ENCODE assay signal across 18 mouse cellular contexts in genomic region chr2:11548508-11548907, GRCm38 (mm10). TPM values are rescaled to one million over a fixed set of nuclear protein-coding genes. Genes with fewer than 3 reads are reported as not detected.
DNase-seq lines count a peak whose midpoint lies in the region; ATAC-seq and TF ChIP-seq lines count a peak whose summit lies in the region.
"Had no signal": no experiment of that assay in that cellular context is flagged by ENCODE, and none has a peak within 500 bp of the region (broad histone marks: within the 10 kb centered on the region; RNA-seq: fewer than 3 reads in every experiment).

No protein-coding gene starts in this region.

- no peak for ATAC-seq in heart, postnatal 0 days (ENCODE audit: insufficient read depth, low read depth)
- ATAC-seq in CD4-positive, CD25-positive, alpha-beta regulatory T cell, adult 4 months, result peak; percentile 36
- ATAC-seq in liver, postnatal 0 days, result no peak
- ATAC-seq: forebrain, embryonic 13.5 days had no signal

- no peak overlapping the region for H3K4me3 ChIP-seq in heart, postnatal 0 days (ENCODE audit: low read depth, low read length)
- H3K4me3 ChIP-seq in heart, embryonic 10.5 days, result no peak overlapping the region
- H3K4me3 ChIP-seq in liver, postnatal 0 days (ENCODE audit: low read depth, low read length), result no peak overlapping the region
- H3K4me3 ChIP-seq: embryonic facial prominence, embryonic 15.5 days; forebrain, embryonic 13.5 days; heart, embryonic 13.5 days; neural tube, embryonic 13.5 days had no signal

- peak overlapping the region; percentile 20; the same call in 1 of the 2 replicates for H3K27ac ChIP-seq in heart, postnatal 0 days (ENCODE audit: low read depth)
- H3K27ac ChIP-seq in heart, embryonic 10.5 days, result no peak overlapping the region
- peak overlapping the region; percentile 82 for H3K27ac ChIP-seq in liver, postnatal 0 days (ENCODE audit: low read depth)
- H3K27ac ChIP-seq: embryonic facial prominence, embryonic 15.5 days; forebrain, embryonic 13.5 days; heart, embryonic 13.5 days; neural tube, embryonic 13.5 days had no signal

- TF ChIP-seq CTCF in heart, postnatal 0 days (IDR thresholded peaks at IDR 0.05; ENCODE audit: low read depth), result no peak
- TF ChIP-seq CTCF in liver, postnatal 0 days (IDR thresholded peaks at IDR 0.05; ENCODE audit: low read depth), result no peak

- no peak for DNase-seq in heart, postnatal 0 days (ENCODE audit: low spot score)
- no peak for DNase-seq in heart, embryonic 10.5 days (ENCODE audit: low spot score)
- no peak for DNase-seq in liver, postnatal 0 days
- DNase-seq in thymus, postnatal 14 days, result peak; percentile 40
- no peak for DNase-seq in cerebellum, postnatal 36 days
- no peak for DNase-seq in urinary bladder, postnatal 25 days (ENCODE audit: low spot score)
- no peak for DNase-seq in layer of hippocampus, adult 8-10 months (ENCODE audit: low spot score in 2 of 2)
- DNase-seq: adrenal gland, postnatal 25 days; cerebellum, adult 9-10 months; embryo, embryonic 11 days; heart, postnatal 4 days; kidney, adult 2 months; kidney, postnatal 36 days had no signal

- WGBS in heart, postnatal 0 days, result 77% methylated on average over 10 of the region's 10 CpGs
- WGBS in heart, embryonic 10.5 days, result 82% methylated on average over 10 of the region's 10 CpGs
- whole genome bisulfite sequencing in liver, postnatal 0 days (ENCODE audit: insufficient replicate concordance), result 41% methylated on average over 10 of the region's 10 CpGs

- peaks cover 13% of the 10 kb centered on the region; the same call in 1 of the 2 replicates for H3K4me1 ChIP-seq in heart, postnatal 0 days (ENCODE audit: control insufficient read depth, insufficient read depth)
- peaks cover 29% of the 10 kb centered on the region for H3K4me1 ChIP-seq in heart, embryonic 10.5 days
- H3K4me1 ChIP-seq in liver, postnatal 0 days (ENCODE audit: insufficient read depth), result peaks cover 31% of the 10 kb centered on the region

- H3K36me3 ChIP-seq in heart, postnatal 0 days (replicated peaks; ENCODE audit: control insufficient read depth, insufficient read depth, low read length), result no peaks in the 10 kb centered on the region
- H3K36me3 ChIP-seq in heart, embryonic 10.5 days, result no peaks in the 10 kb centered on the region
- no peaks in the 10 kb centered on the region for H3K36me3 ChIP-seq in liver, postnatal 0 days (replicated peaks; ENCODE audit: insufficient read depth, low read length)
- H3K36me3 ChIP-seq: embryonic facial prominence, embryonic 15.5 days; heart, embryonic 13.5 days; neural tube, embryonic 13.5 days had no signal

- no peak overlapping the region for H3K4me2 ChIP-seq in heart, postnatal 0 days (ENCODE audit: low read depth, low read length)
- peak overlapping the region; percentile 50 for H3K4me2 ChIP-seq in liver, postnatal 0 days (ENCODE audit: low read depth, low read length)
- H3K4me2 ChIP-seq: embryonic facial prominence, embryonic 15.5 days; forebrain, embryonic 13.5 days; heart, embryonic 13.5 days; neural tube, embryonic 13.5 days had no signal

- no peaks in the 10 kb centered on the region for H3K9me3 ChIP-seq in heart, postnatal 0 days (replicated peaks; ENCODE audit: control insufficient read depth, low read length)
- H3K9me3 ChIP-seq in heart, embryonic 10.5 days, result no peaks in the 10 kb centered on the region
- H3K9me3 ChIP-seq in liver, postnatal 0 days (ENCODE audit: low read length), result no peaks in the 10 kb centered on the region
- H3K9me3 ChIP-seq: embryonic facial prominence, embryonic 15.5 days; forebrain, embryonic 13.5 days; heart, embryonic 13.5 days; neural tube, embryonic 13.5 days had no signal

- TF ChIP-seq EP300 in heart, postnatal 0 days (IDR thresholded peaks at IDR 0.05; ENCODE audit: low read depth), result no peak
- TF ChIP-seq EP300 in liver, postnatal 0 days (IDR thresholded peaks at IDR 0.05; ENCODE audit: low read depth), result no peak

- H3K27me3 ChIP-seq in heart, postnatal 0 days (ENCODE audit: control insufficient read depth, insufficient read depth, low read length), result no peaks in the 10 kb centered on the region
- H3K27me3 ChIP-seq in heart, embryonic 10.5 days (ENCODE audit: insufficient read depth, poor library complexity, severe bottlenecking), result peaks cover 30% of the 10 kb centered on the region
- 0 out of 2 replicates have a peak, but pooled peaks cover 3% of the 10 kb centered on the region for H3K27me3 ChIP-seq in liver, postnatal 0 days (ENCODE audit: insufficient read depth, low read length)

- H3K9ac ChIP-seq in heart, postnatal 0 days (replicated peaks; ENCODE audit: low read depth, low read length), result no peak overlapping the region
- no peak overlapping the region for H3K9ac ChIP-seq in liver, postnatal 0 days (replicated peaks)
- H3K9ac ChIP-seq: embryonic facial prominence, embryonic 15.5 days; forebrain, embryonic 13.5 days; heart, embryonic 13.5 days; neural tube, embryonic 13.5 days had no signal

RNA-seq across cellular contexts. Expression of gene Pfkfb3, which starts 5.4 kb away (rescaled TPM):
- 2.4 and 6.8 TPM in 2 replicates for total RNA-seq in heart, postnatal 0 days (2014; rRNA removed; ENCODE audit: low replicate concordance)
- polyA plus RNA-seq in heart, postnatal 0 days (2015; fragmentation: Nextera tagmentation; extraction: Ambion mirVana), result 3.2 and 3.5 TPM in 2 replicates
- 12.7 and 20.5 TPM in 2 replicates for polyA plus RNA-seq in heart, embryonic 10.5 days (2016; fragmentation: Nextera tagmentation; extraction: Ambion mirVana)
- 10 to 100 TPM; 17.6 to 22.7 TPM for polyA plus RNA-seq in CD4-positive, CD25-positive, alpha-beta regulatory T cell, adult 4 months (2017; shearing (Covaris generic))
- polyA plus RNA-seq in liver, postnatal 0 days (2015; fragmentation: Nextera tagmentation; extraction: Ambion mirVana), result 3.0 and 3.3 TPM in 2 replicates
- total RNA-seq in layer of hippocampus, adult 8-10 months (2022), result 10 to 100 TPM; 42.5 to 50.7 (median 45.4) TPM

RNA-seq across cellular contexts. Expression of gene Rbm17, which starts 55.4 kb away (rescaled TPM):
- 28.5 and 42.7 TPM in 2 replicates for total RNA-seq in heart, postnatal 0 days (2014; rRNA removed; ENCODE audit: low replicate concordance)
- polyA plus RNA-seq in heart, postnatal 0 days (2015; fragmentation: Nextera tagmentation; extraction: Ambion mirVana), result 58.3 and 61.0 TPM in 2 replicates
- polyA plus RNA-seq in heart, embryonic 10.5 days (2016; fragmentation: Nextera tagmentation; extraction: Ambion mirVana), result 107 and 146 TPM in 2 replicates
- polyA plus RNA-seq in CD4-positive, CD25-positive, alpha-beta regulatory T cell, adult 4 months (2017; shearing (Covaris generic)), result 10 to 100 TPM; 34.7 TPM
- 46.9 and 50.8 TPM in 2 replicates for polyA plus RNA-seq in liver, postnatal 0 days (2015; fragmentation: Nextera tagmentation; extraction: Ambion mirVana)
- total RNA-seq in layer of hippocampus, adult 8-10 months (2022), result 10 to 100 TPM; 77.7 to 95.8 (median 87.4) TPM
